Mouse (Mus musculus) hindbrain, postnatal 0 days (tissue): Measurements from ENCODE around the gene Paqr7. TPM values are rescaled to one million over a fixed set of nuclear protein-coding genes. Genes with fewer than 3 reads are reported as not detected.

ENCODE experiments used
- ATAC-seq: fragments of 200-750 bp; cut with Nextera tagmentation; 2 replicates; pipeline ENCODE4 v1.8.0; 2017; ENCODE audit warnings: mild to moderate bottlenecking, moderate TSS enrichment, moderate library complexity
- DNase-seq: peaks from one replicate; pipeline ENCODE4 v3.0.0-alpha.2; 2015; ENCODE audit warnings: low spot score
- H3K27ac ChIP-seq: fragments of 300-500 bp; sonication (generic); 2 replicates; pipeline ENCODE4 v1.5.1; 2014; ENCODE audit warnings: mild to moderate bottlenecking
- H3K27me3 ChIP-seq: fragments of 300-500 bp; sonication (generic); 2 replicates; pipeline ENCODE4 v1.6.1; 2014; ENCODE audit warnings: low read length, mixed read lengths; ENCODE audit not compliant: insufficient read depth
- H3K36me3 ChIP-seq: fragments of 300-500 bp; sonication (generic); 2 replicates; pipeline ENCODE4 v1.6.1; 2014; ENCODE audit warnings: low read length, mixed read lengths; ENCODE audit not compliant: insufficient read depth
- H3K4me1 ChIP-seq: fragments of 300-500 bp; sonication (generic); 2 replicates; pipeline ENCODE4 v1.6.1; 2014; ENCODE audit warnings: antibody characterized with exemption, low read length, mixed read lengths; ENCODE audit not compliant: insufficient read depth
- H3K4me2 ChIP-seq: fragments of 300-500 bp; sonication (generic); 2 replicates; pipeline ENCODE4 v1.6.1; 2014; ENCODE audit warnings: low read depth, mild to moderate bottlenecking, low read length, moderate library complexity, mixed read lengths
- H3K4me3 ChIP-seq: fragments of 300-500 bp; sonication (generic); 2 replicates; pipeline ENCODE4 v1.5.1; 2014; ENCODE audit warnings: low read length
- H3K9ac ChIP-seq: fragments of 300-500 bp; sonication (generic); replicated peaks from 2 replicates; pipeline ENCODE4 v1.6.1; 2014; ENCODE audit warnings: mild to moderate bottlenecking, low read length, moderate library complexity, mixed read lengths
- H3K9me3 ChIP-seq: fragments of 300-500 bp; sonication (generic); 2 replicates; pipeline ENCODE4 v1.6.1; 2016; ENCODE audit warnings: low read length, mixed read lengths
- CTCF ChIP-seq: IDR thresholded peaks from 2 replicates; pipeline ENCODE4 v1.5.1; 2016; ENCODE audit warnings: antibody characterized with exemption, control low read depth, low read depth
- WGBS: fragments of 180-500 bp; shearing (Covaris S2); extraction: QIAGEN DNeasy Blood & Tissue Kit; methylation state at CpG from one replicate; pipeline ENCODE4 v1.1.7; 2014; 5-methylcytosine and 5-hydroxymethylcytosine counted together
- polyA plus RNA-seq: library from polyadenylated mRNA; unstranded; fragments of >200 nt; fragmentation: Nextera tagmentation; extraction: Ambion mirVana; gene quantifications from 2 replicates; pipeline ENCODE4 v1.2.1, GENCODE M21; 2015
- total RNA-seq: library from RNA; depleted of rRNA; stranded (reverse); fragments of >200 nt; gene quantifications from 2 replicates; pipeline ENCODE4 v1.2.3, GENCODE M21; 2014

The Paqr7 gene
- total and polyA plus RNA-seq, 2 experiments from 2014 or later, result 41.1 to 142 TPM

- H3K9ac ChIP-seq, result no peak overlapping the region
- H3K4me3 ChIP-seq, result no peak overlapping the region
- ATAC-seq (no peak), DNase-seq (no peak)
- H3K27ac ChIP-seq, result no peak overlapping the region
- H3K36me3 ChIP-seq, result peaks cover 4% of the 10 kb centered on the region; the same call in 1 of the 2 replicates
- no peak overlapping the region for H3K4me2 ChIP-seq
- TF ChIP-seq CTCF, result no peak
- H3K9me3 ChIP-seq, result no peaks in the 10 kb centered on the region
- no peaks in the 10 kb centered on the region for H3K27me3 ChIP-seq
- WGBS, result 62% methylated on average over 6 of the region's 6 CpGs
- H3K4me1 ChIP-seq, result no peaks in the 10 kb centered on the region
Measured at GRCm38 (mm10) chr4:134481270-134481669, 15.2 kb upstream of the Paqr7 start.

GRCm38 (mm10) chr4:134482442-134482841 lies 14.1 kb upstream of the Paqr7 start:
- Histone ChIP-seq H3K27ac (no peak overlapping the region), H3K4me3 (no peak overlapping the region), H3K9ac (no peak overlapping the region), H3K9me3 (no peaks in the 10 kb centered on the region), H3K36me3 (no peaks in the 10 kb centered on the region), H3K4me1 (no peaks in the 10 kb centered on the region), H3K27me3 (no peaks in the 10 kb centered on the region), H3K4me2 (no peak overlapping the region)
- no peak for ATAC-seq
- 84% methylated on average over 8 of the region's 8 CpGs for WGBS
- TF ChIP-seq CTCF, result no peak
- no peak for DNase-seq

DNA sequence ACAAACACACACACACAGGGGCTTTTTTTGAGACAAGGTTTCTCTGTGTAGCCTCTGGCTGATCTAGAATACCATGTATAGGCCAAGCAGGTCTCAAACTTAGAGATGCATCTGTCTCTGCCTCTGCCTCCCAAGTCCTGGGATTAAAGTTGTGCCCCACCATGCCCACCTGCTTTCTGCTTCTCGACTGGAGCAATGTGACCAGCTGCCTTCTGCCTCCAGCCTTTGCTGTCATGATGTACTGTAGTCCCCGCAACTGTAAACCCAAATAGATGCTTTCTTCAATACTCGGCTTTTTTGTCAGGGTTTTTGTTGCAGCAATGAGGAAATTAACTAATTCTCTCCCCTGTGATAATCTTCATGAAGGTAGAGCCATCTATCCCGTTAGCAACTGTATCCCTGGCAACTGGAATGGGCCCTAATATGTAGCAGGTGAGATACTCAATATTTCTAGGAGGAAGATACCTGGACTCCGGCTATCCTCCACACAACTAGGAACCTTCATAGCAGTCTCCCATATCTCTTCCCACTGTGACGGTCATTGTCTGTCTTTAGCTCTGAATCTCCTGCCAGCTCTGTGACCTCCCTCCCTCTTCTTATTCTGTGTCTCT lies 13.3 kb upstream of the Paqr7 start:
- Histone ChIP-seq H3K27ac (no peak overlapping the region), H3K9ac (no peak overlapping the region), H3K4me3 (no peak overlapping the region), H3K4me1 (no peaks in the 10 kb centered on the region), H3K27me3 (no peaks in the 10 kb centered on the region), H3K4me2 (no peak overlapping the region), H3K36me3 (no peaks in the 10 kb centered on the region), H3K9me3 (no peaks in the 10 kb centered on the region)
- ATAC-seq (no peak), DNase-seq (no peak)
- TF ChIP-seq CTCF, result no peak
- 47% methylated on average over 6 of the region's 6 CpGs for WGBS

GRCm38 (mm10) chr4:134483696-134484095 lies 12.8 kb upstream of the Paqr7 start:
- no peak for ATAC-seq
- no peak overlapping the region for H3K27ac ChIP-seq
- 22% methylated on average over 6 of the region's 6 CpGs for WGBS

GRCm38 (mm10) chr4:134484231-134484630 lies 12.3 kb upstream of the Paqr7 start:
- no peak for TF ChIP-seq CTCF
- Histone ChIP-seq H3K9me3 (no peaks in the 10 kb centered on the region), H3K9ac (no peak overlapping the region), H3K27me3 (no peaks in the 10 kb centered on the region), H3K4me1 (no peaks in the 10 kb centered on the region), H3K4me2 (no peak overlapping the region), H3K27ac (no peak overlapping the region), H3K4me3 (no peak overlapping the region), H3K36me3 (no peaks in the 10 kb centered on the region)
- DNase-seq (no peak), ATAC-seq (no peak)
- WGBS, result 77% methylated on average over 10 of the region's 10 CpGs

More at GRCm38 (mm10) chr4:134483696-134484095, 12.8 kb upstream of the Paqr7 start:
- TF ChIP-seq CTCF, result no peak
- Histone ChIP-seq H3K36me3 (no peaks in the 10 kb centered on the region), H3K9ac (no peak overlapping the region), H3K4me2 (no peak overlapping the region), H3K4me1 (no peaks in the 10 kb centered on the region), H3K27me3 (no peaks in the 10 kb centered on the region), H3K4me3 (no peak overlapping the region), H3K9me3 (no peaks in the 10 kb centered on the region)
- peak; percentile 42 for DNase-seq

GRCm38 (mm10) chr4:134485151-134485900 lies 11.2 kb upstream of the Paqr7 start:
- TF ChIP-seq CTCF, result peak; percentile 39
- DNase-seq (no peak), ATAC-seq (no peak)
- 89% methylated on average over 5 of the region's 5 CpGs for WGBS
- Histone ChIP-seq H3K9me3 (no peaks in the 10 kb centered on the region), H3K9ac (no peak overlapping the region), H3K36me3 (no peaks in the 10 kb centered on the region), H3K27ac (no peak overlapping the region), H3K27me3 (no peaks in the 10 kb centered on the region), H3K4me3 (no peak overlapping the region), H3K4me1 (no peaks in the 10 kb centered on the region), H3K4me2 (no peak overlapping the region)

GRCm38 (mm10) chr4:134488211-134488610 lies 8.3 kb upstream of the Paqr7 start:
- WGBS, result 96% methylated on average over 5 of the region's 5 CpGs
- no peak for ATAC-seq
- H3K27me3 ChIP-seq, result no peaks in the 10 kb centered on the region

More at GRCm38 (mm10) chr4:134488211-134488610, 8.3 kb upstream of the Paqr7 start:
- no peaks in the 10 kb centered on the region for H3K36me3 ChIP-seq
- no peaks in the 10 kb centered on the region for H3K9me3 ChIP-seq
- H3K4me2 ChIP-seq, result no peak overlapping the region
- DNase-seq, result no peak
- H3K4me1 ChIP-seq, result no peaks in the 10 kb centered on the region
- H3K27ac ChIP-seq, result no peak overlapping the region
- no peak overlapping the region for H3K9ac ChIP-seq
- TF ChIP-seq CTCF, result no peak
- H3K4me3 ChIP-seq, result no peak overlapping the region
